Mouse (Mus musculus): ENCODE results near the gene Fry. TPM values are rescaled to one million over a fixed set of nuclear protein-coding genes. Genes with fewer than 3 reads are reported as not detected.

Gene Fry
- polyA plus RNA-seq, 1 experiment from 2014 or later, result 15.2 TPM

DNA sequence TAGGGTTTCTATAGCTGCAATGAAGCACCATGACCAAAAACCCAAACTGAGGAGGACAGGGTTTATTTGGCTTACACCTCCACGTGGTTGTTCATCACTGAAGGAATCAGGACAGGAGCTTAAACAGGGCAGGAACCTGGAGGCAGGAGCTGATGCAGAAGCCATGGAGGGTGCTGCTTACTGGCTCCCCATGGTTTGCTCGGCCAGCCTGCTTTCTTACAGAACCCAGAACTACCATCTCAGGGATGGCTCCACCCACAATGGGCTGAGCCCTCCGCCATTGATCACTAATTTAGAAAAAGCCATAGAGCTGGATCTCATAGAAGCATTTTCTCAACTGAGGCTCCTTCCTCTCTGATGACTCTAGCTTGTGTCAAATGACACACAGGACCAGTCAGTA, 346.3 kb downstream of the Fry start:
- 56% methylated on average over 3 of the region's 3 CpGs for WGBS
- no peaks in the 10 kb centered on the region for H3K27me3 ChIP-seq (ENCODE audit: control insufficient read depth, insufficient read depth, low read length)
- H3K9ac ChIP-seq (replicated peaks; ENCODE audit: low read depth, low read length), result no peak overlapping the region
- no peak overlapping the region for H3K4me2 ChIP-seq (replicated peaks; ENCODE audit: low read depth, low read length)
- H3K27ac ChIP-seq (ENCODE audit: low read length), result no peak overlapping the region
- no peaks in the 10 kb centered on the region for H3K36me3 ChIP-seq (ENCODE audit: control insufficient read depth, insufficient read depth, low read length)
- H3K9me3 ChIP-seq (ENCODE audit: control insufficient read depth, low read depth, low read length), result no peaks in the 10 kb centered on the region
- H3K4me3 ChIP-seq (ENCODE audit: low read depth, low read length), result no peak overlapping the region
- no peaks in the 10 kb centered on the region; the same call in 1 of the 2 replicates for H3K4me1 ChIP-seq (ENCODE audit: control insufficient read depth, insufficient read depth, low read length)
- no peak for ATAC-seq (ENCODE audit: insufficient number of reproducible peaks, insufficient read depth, low FRiP score, low read depth)

DNA sequence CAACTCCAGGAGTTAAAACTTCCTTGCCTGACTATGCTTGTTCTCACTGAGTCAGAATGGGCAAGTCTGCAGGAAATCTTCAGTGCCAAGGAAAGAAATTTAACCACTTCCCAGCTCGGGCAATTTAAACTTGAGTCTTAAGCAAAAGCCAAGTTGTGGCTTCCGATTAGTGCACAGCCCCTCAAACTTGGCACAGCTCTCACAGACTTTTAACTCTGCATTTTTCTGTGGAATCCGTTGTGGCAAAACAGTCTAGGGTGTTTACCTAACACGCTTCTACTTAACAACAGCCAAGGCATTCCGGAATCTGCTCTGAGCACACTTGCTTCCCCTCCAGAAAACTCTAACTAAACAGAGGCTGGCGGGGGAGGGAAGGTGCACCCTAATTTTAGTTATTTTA, 346.8 kb downstream of the Fry start:
- no peak for ATAC-seq (ENCODE audit: insufficient number of reproducible peaks, insufficient read depth, low FRiP score, low read depth)
- Histone ChIP-seq H3K9ac (replicated peaks; ENCODE audit: low read depth, low read length) (no peak overlapping the region), H3K4me1 (ENCODE audit: control insufficient read depth, insufficient read depth, low read length) (no peaks in the 10 kb centered on the region; the same call in 1 of the 2 replicates), H3K9me3 (ENCODE audit: control insufficient read depth, low read depth, low read length) (no peaks in the 10 kb centered on the region), H3K27ac (ENCODE audit: low read length) (no peak overlapping the region; the same call in 1 of the 2 replicates), H3K4me2 (replicated peaks; ENCODE audit: low read depth, low read length) (no peak overlapping the region), H3K4me3 (ENCODE audit: low read depth, low read length) (no peak overlapping the region), H3K36me3 (ENCODE audit: control insufficient read depth, insufficient read depth, low read length) (no peaks in the 10 kb centered on the region), H3K27me3 (ENCODE audit: control insufficient read depth, insufficient read depth, low read length) (no peaks in the 10 kb centered on the region)
- 55% methylated on average over 6 of the region's 6 CpGs for WGBS

DNA sequence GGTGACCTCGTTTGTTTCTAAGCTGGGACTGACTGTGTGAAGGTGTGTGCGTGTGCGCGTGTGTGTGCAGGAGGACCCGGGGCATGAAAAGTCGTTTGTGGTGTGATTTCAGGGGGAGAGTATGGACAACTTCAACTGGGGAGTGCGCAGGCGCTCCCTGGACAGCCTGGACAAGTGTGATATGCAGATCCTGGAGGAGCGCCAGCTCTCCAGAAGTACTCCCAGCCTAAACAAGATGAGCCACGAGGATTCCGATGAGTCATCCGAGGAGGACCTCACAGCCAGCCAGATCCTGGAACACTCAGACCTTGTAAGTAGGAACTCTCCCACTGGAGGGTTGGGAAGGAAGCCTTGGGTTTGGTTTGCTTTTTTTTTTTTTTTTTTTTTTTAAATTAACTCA, 347.7 kb downstream of the Fry start:
- H3K4me2 ChIP-seq (replicated peaks; ENCODE audit: low read depth, low read length), result no peak overlapping the region
- peak; percentile 92; the same call in 1 of the 2 replicates for ATAC-seq (ENCODE audit: insufficient number of reproducible peaks, insufficient read depth, low FRiP score, low read depth)
- H3K27me3 ChIP-seq (ENCODE audit: control insufficient read depth, insufficient read depth, low read length), result no peaks in the 10 kb centered on the region
- no peaks in the 10 kb centered on the region for H3K9me3 ChIP-seq (ENCODE audit: control insufficient read depth, low read depth, low read length)
- H3K27ac ChIP-seq (ENCODE audit: low read length), result 0 out of 2 replicates have a peak overlapping the region, but pooled peaks have one; percentile 10
- H3K4me3 ChIP-seq (ENCODE audit: low read depth, low read length), result no peak overlapping the region
- H3K9ac ChIP-seq (replicated peaks; ENCODE audit: low read depth, low read length), result no peak overlapping the region
- no peaks in the 10 kb centered on the region for H3K36me3 ChIP-seq (ENCODE audit: control insufficient read depth, insufficient read depth, low read length)
- no peaks in the 10 kb centered on the region; the same call in 1 of the 2 replicates for H3K4me1 ChIP-seq (ENCODE audit: control insufficient read depth, insufficient read depth, low read length)
- 48% methylated on average over 12 of the region's 12 CpGs for WGBS

DNA sequence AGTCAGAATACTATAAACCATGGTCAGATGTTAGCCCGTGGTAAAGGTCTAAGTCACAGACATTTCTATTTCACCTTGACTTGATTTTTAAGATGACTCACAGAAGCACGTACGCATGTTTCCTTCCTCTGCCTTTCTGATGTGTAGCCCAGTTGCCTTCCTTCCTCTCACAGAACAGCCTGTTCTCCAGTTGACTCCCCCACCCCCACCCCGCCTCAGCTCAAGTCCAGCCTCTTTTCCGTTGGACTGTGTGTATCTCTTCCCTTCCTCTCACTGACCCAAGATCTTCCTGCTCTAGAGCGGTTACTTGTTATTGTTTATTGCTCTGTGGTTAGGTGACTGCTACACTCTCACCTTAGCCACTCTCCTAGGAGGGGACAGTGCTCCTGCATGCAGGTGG, 350.0 kb downstream of the Fry start:
- 61% methylated on average over 6 of the region's 6 CpGs for WGBS
- Histone ChIP-seq H3K36me3 (ENCODE audit: control insufficient read depth, insufficient read depth, low read length) (no peaks in the 10 kb centered on the region), H3K4me2 (replicated peaks; ENCODE audit: low read depth, low read length) (no peak overlapping the region), H3K27ac (ENCODE audit: low read length) (no peak overlapping the region), H3K9ac (replicated peaks; ENCODE audit: low read depth, low read length) (no peak overlapping the region), H3K4me3 (ENCODE audit: low read depth, low read length) (no peak overlapping the region), H3K4me1 (ENCODE audit: control insufficient read depth, insufficient read depth, low read length) (no peaks in the 10 kb centered on the region; the same call in 1 of the 2 replicates), H3K27me3 (ENCODE audit: control insufficient read depth, insufficient read depth, low read length) (no peaks in the 10 kb centered on the region), H3K9me3 (ENCODE audit: control insufficient read depth, low read depth, low read length) (no peaks in the 10 kb centered on the region)
- no peak for ATAC-seq (ENCODE audit: insufficient number of reproducible peaks, insufficient read depth, low FRiP score, low read depth)

DNA sequence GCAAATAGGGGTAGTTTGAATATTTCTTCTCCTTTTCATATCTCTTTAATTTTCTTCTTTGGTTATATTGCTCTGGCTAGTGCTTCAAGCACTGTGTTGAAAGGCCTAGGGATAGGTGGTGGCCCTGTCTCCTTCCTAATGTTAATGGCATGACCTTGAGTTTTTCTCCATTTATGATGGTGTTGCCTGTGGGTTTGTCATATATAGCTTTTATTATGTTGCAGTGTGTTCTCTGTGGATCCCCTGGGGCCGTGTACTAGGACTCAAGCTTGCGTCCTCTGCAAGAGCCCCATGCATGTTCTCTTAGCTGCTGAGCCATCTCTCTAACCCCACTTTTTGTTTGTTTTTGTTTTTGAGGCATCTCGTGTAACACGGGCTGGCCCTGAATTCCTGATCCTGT, 358.9 kb downstream of the Fry start:
- Histone ChIP-seq H3K4me1 (ENCODE audit: control insufficient read depth, insufficient read depth, low read length) (no peaks in the 10 kb centered on the region), H3K36me3 (ENCODE audit: control insufficient read depth, insufficient read depth, low read length) (no peaks in the 10 kb centered on the region), H3K4me2 (replicated peaks; ENCODE audit: low read depth, low read length) (no peak overlapping the region), H3K4me3 (ENCODE audit: low read depth, low read length) (no peak overlapping the region), H3K9ac (replicated peaks; ENCODE audit: low read depth, low read length) (no peak overlapping the region), H3K27ac (ENCODE audit: low read length) (no peak overlapping the region), H3K9me3 (ENCODE audit: control insufficient read depth, low read depth, low read length) (no peaks in the 10 kb centered on the region), H3K27me3 (ENCODE audit: control insufficient read depth, insufficient read depth, low read length) (no peaks in the 10 kb centered on the region)
- WGBS, result 77% methylated on average over 4 of the region's 4 CpGs
- no peak for ATAC-seq (ENCODE audit: insufficient number of reproducible peaks, insufficient read depth, low FRiP score, low read depth)

DNA sequence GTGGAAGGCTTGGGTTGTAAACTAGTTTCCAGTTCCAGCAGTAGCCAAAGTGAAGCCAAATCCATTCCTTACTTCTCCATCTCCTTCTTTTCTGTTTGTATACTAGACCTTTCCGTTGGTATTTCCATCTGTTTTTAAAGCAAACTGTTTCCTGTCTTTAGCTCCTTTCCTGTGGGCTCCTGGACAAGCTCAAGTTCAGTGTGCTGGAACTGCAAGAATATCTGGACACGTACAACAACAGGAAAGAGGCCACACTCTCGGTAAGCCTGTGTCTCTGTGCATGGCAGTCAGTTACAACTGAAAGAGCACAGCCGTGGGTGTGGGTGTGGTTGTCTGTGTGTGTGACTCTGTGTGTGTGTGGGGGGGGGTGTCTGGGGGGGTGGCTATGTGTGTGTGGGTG, 360.2 kb downstream of the Fry start:
- H3K4me3 ChIP-seq (ENCODE audit: low read depth, low read length), result no peak overlapping the region
- no peak overlapping the region for H3K9ac ChIP-seq (replicated peaks; ENCODE audit: low read depth, low read length)
- H3K36me3 ChIP-seq (ENCODE audit: control insufficient read depth, insufficient read depth, low read length), result no peaks in the 10 kb centered on the region
- H3K4me1 ChIP-seq (ENCODE audit: control insufficient read depth, insufficient read depth, low read length), result no peaks in the 10 kb centered on the region
- H3K9me3 ChIP-seq (ENCODE audit: control insufficient read depth, low read depth, low read length), result no peaks in the 10 kb centered on the region
- H3K27ac ChIP-seq (ENCODE audit: low read length), result no peak overlapping the region
- no peak overlapping the region for H3K4me2 ChIP-seq (replicated peaks; ENCODE audit: low read depth, low read length)
- no peaks in the 10 kb centered on the region for H3K27me3 ChIP-seq (ENCODE audit: control insufficient read depth, insufficient read depth, low read length)
- no peak for ATAC-seq (ENCODE audit: insufficient number of reproducible peaks, insufficient read depth, low FRiP score, low read depth)
- WGBS, result 63% methylated on average over 4 of the region's 4 CpGs

DNA sequence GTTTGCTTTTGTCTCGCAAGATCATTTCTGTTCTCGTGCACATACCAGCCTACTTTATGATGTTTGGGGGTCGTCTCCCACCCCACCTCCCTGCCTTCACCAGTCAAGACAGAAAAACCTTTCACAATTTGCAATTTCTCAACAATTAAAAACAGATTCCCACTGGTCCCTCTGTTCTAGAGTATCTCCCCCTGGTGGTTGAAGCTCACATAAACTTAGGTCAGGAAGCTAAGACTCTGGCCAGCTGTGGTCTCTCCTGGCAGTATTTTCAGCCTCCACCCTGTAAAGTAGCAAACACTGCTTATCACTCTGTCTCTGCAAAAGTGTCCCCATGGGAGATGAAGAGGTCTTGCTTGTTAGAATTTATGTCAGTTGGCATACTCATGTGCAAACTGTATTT, 366.8 kb downstream of the Fry start:
- Histone ChIP-seq H3K9ac (replicated peaks; ENCODE audit: low read depth, low read length) (no peak overlapping the region), H3K27ac (ENCODE audit: low read length) (no peak overlapping the region), H3K4me2 (replicated peaks; ENCODE audit: low read depth, low read length) (no peak overlapping the region), H3K27me3 (ENCODE audit: control insufficient read depth, insufficient read depth, low read length) (no peaks in the 10 kb centered on the region), H3K36me3 (ENCODE audit: control insufficient read depth, insufficient read depth, low read length) (no peaks in the 10 kb centered on the region), H3K4me1 (ENCODE audit: control insufficient read depth, insufficient read depth, low read length) (0 out of 2 replicates have a peak, but pooled peaks cover under 1% of the 10 kb centered on the region), H3K9me3 (ENCODE audit: control insufficient read depth, low read depth, low read length) (no peaks in the 10 kb centered on the region), H3K4me3 (ENCODE audit: low read depth, low read length) (no peak overlapping the region)
- WGBS, result 67% methylated on average over 3 of the region's 3 CpGs
- ATAC-seq (ENCODE audit: insufficient number of reproducible peaks, insufficient read depth, low FRiP score, low read depth), result no peak

DNA sequence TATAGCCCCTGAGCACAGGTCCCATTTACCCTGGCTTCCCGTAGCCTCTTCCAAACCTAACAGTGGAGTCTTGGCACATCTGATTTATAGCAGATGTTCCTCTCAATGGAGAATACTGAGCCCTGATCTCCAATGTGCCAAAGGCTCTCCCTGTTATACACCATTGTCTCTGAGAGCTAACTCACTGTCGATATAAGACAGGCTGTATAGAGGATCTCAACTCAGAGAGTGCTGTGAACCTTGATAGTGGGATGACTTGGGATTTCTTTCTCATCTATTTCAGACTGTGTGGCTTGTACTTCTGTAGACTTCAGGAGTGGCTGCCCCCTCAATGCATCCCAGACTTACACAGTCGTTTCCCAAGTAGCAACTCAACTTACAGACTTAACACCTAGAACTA, 371.8 kb downstream of the Fry start:
- WGBS, result 65% methylated on average over 3 of the region's 3 CpGs
- Histone ChIP-seq H3K9ac (replicated peaks; ENCODE audit: low read depth, low read length) (no peak overlapping the region), H3K9me3 (ENCODE audit: control insufficient read depth, low read depth, low read length) (no peaks in the 10 kb centered on the region), H3K4me3 (ENCODE audit: low read depth, low read length) (no peak overlapping the region), H3K36me3 (ENCODE audit: control insufficient read depth, insufficient read depth, low read length) (no peaks in the 10 kb centered on the region), H3K4me1 (ENCODE audit: control insufficient read depth, insufficient read depth, low read length) (0 out of 2 replicates have a peak, but pooled peaks cover 4% of the 10 kb centered on the region), H3K27ac (ENCODE audit: low read length) (peak overlapping the region; percentile 41; the same call in 1 of the 2 replicates), H3K27me3 (ENCODE audit: control insufficient read depth, insufficient read depth, low read length) (no peaks in the 10 kb centered on the region), H3K4me2 (replicated peaks; ENCODE audit: low read depth, low read length) (no peak overlapping the region)
- no peak for ATAC-seq (ENCODE audit: insufficient number of reproducible peaks, insufficient read depth, low FRiP score, low read depth)

DNA sequence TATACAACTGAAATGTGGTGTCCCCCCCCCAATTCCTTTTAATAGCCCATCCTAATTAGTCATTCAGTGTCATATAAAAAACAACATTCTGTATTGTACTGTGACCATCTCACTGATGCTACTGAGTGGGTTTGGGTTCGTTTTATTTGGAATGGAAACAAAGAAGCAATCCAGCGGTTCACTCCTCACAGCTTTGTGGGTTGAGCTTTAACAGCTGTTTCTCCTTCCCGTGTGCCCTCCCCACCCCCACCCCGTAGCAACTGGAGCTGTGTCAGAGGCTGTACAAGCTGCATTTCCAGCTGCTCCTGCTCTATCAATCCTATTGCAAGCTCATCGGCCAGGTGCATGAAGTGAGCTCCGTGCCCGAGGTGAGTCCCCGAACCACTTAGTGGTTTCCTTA, 372.4 kb downstream of the Fry start:
- H3K9me3 ChIP-seq (ENCODE audit: control insufficient read depth, low read depth, low read length), result no peaks in the 10 kb centered on the region
- no peak overlapping the region for H3K9ac ChIP-seq (replicated peaks; ENCODE audit: low read depth, low read length)
- H3K27ac ChIP-seq (ENCODE audit: low read length), result no peak overlapping the region
- WGBS, result 32% methylated on average over 8 of the region's 8 CpGs
- 0 out of 2 replicates have a peak overlapping the region, but pooled peaks have one; percentile 7 for H3K4me2 ChIP-seq (replicated peaks; ENCODE audit: low read depth, low read length)
- 0 out of 2 replicates have a peak, but pooled peaks cover 4% of the 10 kb centered on the region for H3K4me1 ChIP-seq (ENCODE audit: control insufficient read depth, insufficient read depth, low read length)
- ATAC-seq (ENCODE audit: insufficient number of reproducible peaks, insufficient read depth, low FRiP score, low read depth), result peak; percentile 56; the same call in 1 of the 2 replicates
- no peaks in the 10 kb centered on the region for H3K27me3 ChIP-seq (ENCODE audit: control insufficient read depth, insufficient read depth, low read length)
- H3K36me3 ChIP-seq (ENCODE audit: control insufficient read depth, insufficient read depth, low read length), result no peaks in the 10 kb centered on the region
- H3K4me3 ChIP-seq (ENCODE audit: low read depth, low read length), result no peak overlapping the region

Measured in stomach, embryonic 14.5 days (tissue).